Mouse (Mus musculus) right cerebral cortex, postnatal 14 days (tissue): ENCODE results near the gene Ubl3.

Experiments
- DNase-seq: peaks from one replicate; pipeline ENCODE4 v3.0.0; 2022

Gene Ubl3

DNA sequence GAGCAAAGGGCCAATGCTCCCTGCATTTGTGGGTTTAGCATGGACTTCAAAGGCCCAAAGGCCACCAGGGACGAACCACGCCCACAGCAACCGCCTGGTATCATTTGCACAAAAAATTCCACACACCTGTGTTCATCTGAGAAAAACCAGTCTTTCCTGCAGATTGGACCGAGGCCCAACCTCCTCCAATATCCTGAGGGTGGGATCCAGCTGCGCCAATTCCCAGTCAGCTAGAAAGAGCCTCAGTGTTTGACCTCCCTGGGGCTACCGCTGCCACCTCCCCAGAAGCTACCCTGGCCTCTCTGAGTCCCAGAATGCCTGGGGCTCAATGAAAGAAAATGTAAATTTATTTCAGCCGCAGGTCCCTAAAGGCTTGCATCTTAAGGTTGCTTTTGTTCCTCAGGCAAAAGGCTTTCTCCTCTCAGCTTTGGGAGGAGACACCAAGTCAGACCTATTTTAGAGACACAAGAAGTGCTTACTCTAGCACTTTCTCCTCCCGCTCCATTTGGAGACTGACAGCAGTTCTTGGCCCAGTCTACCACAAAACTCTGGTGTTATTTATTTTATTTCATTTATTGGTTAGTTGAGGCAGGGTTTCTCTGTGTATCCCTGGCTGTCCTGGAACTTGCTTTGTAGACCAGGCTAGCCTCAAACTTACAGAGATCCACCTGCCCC lies 85.5 kb downstream of the Ubl3 start:
- no peak for DNase-seq

DNA sequence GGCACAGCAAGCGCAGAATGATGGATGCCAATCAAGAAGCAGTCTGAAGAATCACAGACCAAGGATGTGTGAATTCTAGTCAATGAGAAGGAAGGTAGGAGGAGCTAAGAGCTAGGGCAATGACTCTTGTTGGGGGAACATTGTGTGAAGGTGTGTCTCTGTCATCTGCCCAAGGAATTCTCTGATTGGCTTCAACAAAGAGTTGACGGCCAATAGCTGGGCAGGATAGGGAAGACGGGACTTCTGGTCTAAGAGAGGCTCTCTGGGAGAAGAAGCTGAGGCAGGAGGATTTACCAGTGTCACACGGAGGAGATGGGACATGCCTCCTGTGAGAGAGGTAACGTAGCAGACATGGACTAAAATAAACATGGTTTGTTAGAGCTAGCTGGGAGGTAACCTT lies 86.5 kb downstream of the Ubl3 start:
- no peak for DNase-seq

DNA sequence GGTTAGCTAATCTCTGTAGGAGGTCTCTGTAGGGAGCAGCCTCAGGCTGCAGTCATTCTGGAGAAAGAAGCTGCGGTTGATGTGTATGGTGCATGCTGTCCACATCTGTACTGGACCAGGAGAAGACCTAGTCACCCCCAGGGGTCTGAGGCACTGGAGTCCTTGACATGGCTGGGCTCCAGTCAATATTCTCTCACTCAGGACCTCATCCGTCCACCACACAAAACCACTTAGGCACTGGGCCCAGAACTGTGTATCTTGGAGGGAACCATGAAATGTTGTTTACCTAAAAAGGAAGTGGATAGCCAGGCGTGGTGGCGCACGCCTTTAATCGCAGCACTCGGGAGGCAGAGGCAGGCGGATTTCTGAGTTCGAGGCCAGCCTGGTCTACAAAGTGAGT lies 87.5 kb downstream of the Ubl3 start:
- no peak for DNase-seq

DNA sequence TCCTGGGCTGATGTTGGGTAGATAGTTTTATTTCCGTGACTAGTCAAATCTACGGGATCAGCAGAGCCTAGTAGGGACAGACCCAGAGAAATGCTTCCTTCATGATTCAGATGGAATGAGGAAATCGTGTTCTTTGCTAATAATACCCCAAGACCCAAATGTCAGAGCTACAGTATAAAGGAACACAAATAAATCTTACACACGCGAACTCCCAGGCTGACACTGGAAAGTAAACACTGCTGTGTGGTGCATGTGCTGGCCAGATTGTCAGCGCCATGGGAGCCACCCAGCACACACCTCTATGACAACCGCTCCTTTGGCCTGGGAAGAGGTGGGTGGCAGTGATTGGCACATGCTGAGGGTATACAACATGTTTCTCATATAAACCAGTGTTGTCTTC lies 88.1 kb downstream of the Ubl3 start:
- DNase-seq, result no peak

DNA sequence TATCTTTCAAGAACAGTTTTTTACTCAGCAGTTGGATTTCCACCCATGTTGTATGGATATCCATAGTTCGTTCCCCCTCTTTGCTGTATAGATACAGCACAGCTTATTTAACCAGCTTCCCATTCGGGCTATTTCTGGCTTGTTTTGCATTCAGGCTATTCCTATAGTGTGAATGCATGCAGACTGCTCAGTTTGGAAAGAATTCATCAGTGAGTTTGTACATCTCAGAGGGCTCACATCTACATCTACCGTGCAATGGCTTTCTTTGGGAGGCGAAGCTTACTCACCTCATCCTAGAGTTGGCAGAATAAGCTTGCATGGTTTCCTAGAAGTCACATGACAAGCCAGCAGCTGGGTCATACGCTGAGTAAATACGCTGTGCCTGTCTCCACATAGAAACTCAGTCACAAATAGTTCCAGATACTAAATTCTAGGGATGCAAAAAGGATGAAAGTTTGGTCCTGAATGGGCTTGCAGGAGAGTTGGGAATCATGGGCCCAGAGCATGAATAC lies 88.8 kb downstream of the Ubl3 start:
- no peak for DNase-seq
